Mouse (Mus musculus) right cerebral cortex, postnatal 4 days (tissue): ENCODE results near the gene Ifit1.

Experiments
- DNase-seq: peaks from one replicate; pipeline ENCODE4 v3.0.0-alpha.2; 2022

Ifit1 gene

DNA sequence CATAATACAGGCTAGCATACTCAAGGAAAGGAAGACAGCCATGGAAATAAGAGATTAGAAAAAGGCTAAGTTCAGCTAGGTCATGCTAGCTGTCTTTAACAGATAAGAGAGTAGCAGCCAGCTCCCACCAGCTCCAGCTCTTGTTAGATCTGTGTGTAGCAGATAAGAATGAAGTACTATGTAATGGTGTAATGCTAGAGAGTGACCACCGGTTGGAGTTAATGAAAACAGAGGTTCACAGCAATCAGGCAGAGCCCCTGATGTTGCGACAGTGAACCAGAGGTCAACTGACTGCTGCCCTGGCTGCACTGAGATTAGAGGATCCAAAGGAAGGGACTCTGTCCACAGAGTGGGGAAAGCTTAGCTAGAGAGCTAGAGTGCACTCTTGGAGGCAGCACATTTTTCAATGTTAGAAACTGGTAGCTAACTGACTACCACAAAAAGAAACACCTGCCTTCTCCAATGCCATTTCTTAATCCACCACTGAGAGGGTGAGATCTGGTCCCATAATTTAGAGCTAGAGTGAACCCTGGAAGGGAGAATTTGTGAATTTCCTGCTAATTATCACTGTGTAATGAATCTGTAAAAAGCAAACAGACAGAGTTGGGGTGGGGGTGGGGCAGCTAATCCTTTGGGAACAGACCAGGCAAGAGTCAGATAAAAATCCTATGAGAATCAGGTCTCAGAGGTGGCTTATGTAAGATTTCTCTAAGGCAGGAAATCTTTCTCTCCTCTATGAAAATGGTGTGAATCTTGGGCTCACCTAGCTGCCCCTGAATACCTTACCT lies 16.0 kb downstream of the Ifit1 start:
- no peak for DNase-seq

DNA sequence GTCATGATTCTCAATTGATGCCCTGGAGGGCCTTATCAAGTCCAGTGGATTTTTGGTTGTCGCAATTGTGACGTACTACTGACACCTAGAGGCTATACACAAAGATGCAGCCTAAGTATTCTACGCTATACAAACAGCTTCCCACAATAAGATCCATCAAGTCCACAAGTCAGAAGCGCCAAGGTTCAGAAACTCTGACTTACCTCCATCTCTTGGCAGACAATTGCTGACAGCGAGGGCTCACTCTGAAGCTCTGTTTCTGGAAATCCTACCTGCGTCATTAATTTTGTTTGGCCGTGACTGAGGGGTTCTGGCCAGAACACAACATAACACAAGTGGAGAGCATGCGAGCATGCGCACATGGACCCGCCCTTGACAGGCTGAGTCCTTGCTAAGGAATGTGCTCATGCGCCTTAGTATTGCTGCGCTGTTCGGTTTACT lies 21.4 kb downstream of the Ifit1 start:
- DNase-seq = peak; percentile 59

DNA sequence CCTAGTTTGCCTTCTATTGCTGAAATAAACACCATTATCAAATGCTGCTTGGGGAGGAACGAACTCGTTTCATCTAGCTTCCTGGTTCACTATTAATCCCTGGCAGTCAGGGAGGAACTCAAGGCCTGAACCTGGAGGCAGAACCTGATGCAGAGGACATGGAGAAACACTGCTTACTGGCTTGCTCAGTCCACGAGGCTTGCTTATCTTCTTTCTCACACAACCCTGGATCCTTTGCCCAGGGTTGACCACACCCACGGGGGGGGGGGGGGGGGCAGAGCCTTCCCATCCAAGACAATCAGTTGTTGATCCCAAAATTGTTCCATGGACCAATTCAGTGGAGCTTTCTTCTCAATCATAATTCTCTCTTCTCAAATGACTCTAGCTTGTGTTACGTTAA lies 22.1 kb downstream of the Ifit1 start:
- DNase-seq = no peak

DNA sequence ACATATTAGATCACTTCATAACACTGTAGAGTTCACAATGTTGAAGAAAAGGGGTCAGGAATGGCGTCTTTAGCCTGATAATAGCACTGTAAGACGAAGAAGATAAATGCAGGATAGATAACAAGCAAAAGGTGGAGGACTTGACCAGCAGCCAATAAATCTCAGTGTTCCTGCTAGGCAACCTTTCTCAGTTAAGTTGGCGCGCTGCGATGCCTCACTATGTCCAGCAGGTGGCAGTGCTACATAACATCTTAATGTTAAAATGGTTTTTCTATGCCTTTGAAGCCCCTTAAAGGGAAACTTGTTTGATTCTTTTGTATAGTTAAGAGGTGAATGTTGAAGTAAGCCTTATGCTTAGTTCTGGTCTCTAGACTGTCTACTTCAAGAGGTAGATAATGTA lies 25.5 kb downstream of the Ifit1 start:
- peak; percentile 87 for DNase-seq

DNA sequence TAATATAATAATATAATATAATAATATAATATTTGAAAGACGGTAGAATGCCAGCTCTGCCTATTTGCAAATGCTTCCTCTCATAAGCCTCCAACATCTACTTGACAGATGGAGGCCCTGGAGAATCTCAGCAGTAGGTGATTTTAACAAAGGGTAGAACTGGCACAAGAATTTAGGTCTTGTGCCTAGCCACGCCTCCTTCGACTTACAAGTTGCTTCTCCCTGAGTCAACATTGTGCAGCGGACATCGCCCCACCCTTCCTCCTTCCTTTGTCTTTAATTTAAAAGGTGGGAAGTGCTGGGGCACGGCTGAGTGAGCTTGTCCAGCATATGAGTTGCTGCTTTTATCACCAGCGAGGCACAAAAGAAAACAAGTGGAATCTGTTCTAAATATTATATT lies 32.8 kb downstream of the Ifit1 start:
- no peak for DNase-seq

DNA sequence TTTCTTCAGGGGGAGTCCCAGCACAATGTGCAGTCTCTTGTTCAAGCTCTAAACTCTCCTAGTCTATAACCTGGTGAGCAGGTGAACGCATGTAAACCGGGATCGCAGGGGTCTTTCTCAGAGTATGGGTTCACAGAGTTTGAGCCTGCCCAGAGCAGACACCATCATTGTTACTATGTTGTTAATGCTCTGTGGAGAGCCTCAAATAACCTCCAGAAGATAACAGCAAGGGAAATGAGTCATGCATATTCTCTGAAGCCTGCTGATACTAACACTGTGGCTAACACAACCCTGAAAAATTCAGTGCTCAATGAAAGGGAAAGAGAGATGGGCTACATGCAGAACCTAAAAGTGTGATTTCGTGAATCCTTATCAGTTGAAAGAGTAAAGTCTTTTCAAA lies 37.8 kb downstream of the Ifit1 start:
- DNase-seq = no peak

DNA sequence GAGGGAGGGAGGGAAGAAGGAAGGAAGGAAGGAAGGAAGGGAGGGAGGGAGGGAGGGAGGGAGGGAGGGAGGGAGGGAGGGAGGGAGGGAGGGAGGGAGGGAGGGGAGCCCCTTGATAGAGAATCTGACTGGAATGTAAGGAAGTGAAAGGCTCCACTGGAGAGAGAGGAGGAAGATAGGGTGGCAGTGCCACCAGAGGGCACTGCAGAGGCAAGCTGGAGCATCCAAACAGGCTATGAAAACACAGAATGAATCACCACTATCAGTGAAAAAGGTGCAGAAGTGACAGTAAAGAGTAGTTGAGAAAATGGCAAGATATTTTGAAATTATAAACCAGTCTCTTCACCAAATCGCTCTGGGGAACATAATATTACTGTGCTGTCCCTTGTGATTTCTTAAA lies 44.2 kb downstream of the Ifit1 start:
- peak; percentile 53 for DNase-seq

DNA sequence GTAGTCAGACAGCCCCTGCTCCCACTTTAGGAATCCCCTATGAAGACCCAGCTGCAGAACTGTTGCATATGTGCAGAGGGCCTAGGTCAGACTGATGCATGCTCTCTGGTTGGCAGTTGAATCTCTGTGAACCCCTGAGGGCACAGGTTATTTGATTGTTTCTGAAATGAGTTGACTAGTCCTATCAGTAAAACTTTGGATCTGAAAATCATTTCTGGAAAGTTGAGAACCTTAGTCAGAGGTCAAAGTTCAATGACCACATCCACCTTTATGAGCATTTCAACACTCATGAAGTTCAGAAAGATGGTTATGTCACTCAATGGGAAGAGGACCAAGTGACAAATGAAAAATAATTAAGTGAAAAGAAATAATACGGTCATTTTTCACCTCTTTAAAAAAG lies 44.9 kb downstream of the Ifit1 start:
- DNase-seq = no peak

DNA sequence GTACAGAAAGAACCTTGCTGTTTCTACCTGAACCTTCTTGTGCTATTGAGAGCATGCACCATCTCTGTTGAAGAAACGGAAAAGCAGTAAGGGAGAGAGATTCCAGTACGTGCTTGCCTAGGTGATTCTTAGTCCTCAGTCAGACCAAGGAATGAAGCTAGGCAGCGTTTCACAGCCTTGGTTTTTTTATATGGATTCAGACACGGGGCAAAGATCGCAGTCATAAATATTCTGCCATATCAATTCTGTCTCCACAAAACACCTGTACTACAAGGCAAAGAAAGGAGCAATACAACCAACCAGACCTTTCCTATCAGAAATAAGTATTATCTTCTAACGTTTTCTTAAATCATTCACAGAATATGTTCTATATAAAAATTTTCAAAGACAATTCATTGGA lies 50.7 kb downstream of the Ifit1 start:
- DNase-seq = no peak

DNA sequence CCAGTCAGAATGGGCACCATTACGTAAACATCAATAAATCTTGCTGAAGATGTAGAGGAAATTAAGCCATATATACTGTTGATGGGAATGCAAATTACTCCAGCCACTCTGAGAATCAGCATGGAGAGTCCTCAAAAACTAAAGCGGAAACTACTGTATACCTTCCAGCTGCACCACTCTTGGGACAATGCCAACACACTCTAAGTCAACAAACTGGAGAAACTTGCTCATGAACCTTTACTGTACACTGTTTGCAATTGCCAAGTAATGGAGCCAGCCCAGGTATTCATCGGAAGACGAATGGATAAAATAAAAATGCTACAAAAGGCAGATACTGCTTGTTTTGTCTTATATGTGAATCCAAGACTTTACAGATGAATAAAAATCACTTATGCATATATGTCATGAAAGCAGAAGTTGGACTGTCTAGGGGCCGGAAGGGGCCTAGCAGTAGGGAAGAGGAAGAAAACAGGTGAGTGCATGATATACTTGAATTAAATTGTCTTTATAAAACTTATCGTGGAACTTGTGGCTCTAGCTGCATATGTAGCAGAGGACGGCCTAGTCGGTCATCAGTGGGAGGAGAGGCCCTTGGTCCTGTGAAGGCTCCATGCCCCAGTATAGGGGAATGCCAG lies 55.8 kb downstream of the Ifit1 start:
- DNase-seq = no peak

DNA sequence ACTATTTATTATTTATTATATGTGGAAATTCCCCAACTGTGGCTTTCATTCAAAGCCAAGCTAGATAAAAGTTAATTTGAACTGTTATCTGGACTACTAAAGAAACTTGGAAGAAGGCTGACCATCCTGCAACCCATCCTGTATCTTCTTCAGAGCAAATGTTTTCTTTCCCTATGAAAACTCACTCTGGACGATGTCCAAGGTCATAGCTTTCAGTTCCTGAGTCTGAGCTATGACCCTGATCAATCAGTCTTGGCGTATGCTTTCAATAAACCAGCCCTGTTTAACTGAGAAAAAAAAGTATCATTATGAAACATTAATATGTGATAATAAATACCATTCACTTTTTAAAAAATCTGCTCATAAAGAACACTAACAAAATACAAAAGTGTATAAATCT lies 56.8 kb downstream of the Ifit1 start:
- no peak for DNase-seq

DNA sequence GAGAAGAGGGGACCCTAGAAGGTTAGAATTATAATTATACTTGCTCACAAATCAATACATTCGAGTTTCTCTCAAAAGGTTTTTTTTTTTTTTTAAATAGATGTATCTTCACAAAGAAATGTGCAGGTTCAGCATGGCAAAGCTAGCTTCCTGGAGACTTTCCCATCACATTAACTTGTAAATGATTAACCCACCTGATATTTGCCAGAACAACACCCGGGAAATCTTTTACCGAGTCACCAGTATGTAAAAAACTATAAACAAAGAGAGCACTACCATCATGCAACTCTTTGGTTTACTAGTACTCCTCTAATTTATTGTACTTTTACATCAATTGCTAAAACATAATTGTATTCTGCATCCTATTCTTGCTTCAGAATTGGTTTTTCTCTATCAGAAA lies 57.8 kb downstream of the Ifit1 start:
- DNase-seq = no peak

DNA sequence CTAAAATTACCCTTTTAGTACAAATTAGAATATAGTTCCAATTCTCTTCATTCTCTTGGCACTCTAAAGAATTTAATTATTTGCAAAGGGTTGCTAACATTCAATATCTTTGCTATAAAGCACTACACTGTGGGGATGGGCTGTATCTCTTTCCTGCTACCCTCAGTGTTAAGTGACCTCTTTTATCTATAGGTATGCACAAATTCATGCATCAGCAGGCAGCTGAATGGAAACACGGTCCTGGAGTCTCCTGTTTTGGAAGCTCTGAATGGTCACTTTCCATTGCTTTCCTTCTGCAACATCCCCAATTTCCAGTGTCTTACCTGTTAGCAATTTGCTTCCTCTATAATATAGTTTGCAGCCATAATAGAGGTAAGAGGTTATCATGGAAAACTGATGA lies 58.2 kb downstream of the Ifit1 start:
- no peak for DNase-seq

DNA sequence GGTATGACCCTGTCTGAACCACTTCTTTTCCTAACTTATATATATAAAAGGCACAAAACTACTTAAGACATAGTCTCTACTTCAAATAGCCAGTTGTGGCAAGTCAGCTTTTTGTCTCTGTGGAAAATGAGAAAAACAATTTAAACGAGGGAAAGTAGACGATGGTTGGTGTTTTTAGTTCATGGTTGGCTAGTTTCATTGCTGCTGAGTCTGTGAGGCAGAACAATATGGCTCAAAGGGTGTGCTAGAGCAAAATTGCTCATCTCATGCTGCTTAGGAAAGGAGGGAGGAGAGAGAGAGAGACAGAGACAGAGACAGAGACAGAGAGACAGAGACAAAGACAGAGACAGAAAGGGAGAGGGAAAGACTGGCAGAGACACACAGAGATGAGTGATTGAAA lies 58.6 kb downstream of the Ifit1 start:
- DNase-seq = no peak
